Mouse (Mus musculus) neutrophil, adult 5-6 weeks (primary cell): ENCODE measurements around the gene Bcar1. TPM values are rescaled to one million over a fixed set of nuclear protein-coding genes. Genes with fewer than 3 reads are reported as not detected.

Experiments
- ATAC-seq: fragments of 151-379, 151-347 bp; 2 replicates; pipeline ENCODE4 v1.8.0; 2017; ENCODE audit warnings: mild to moderate bottlenecking, moderate TSS enrichment; ENCODE audit not compliant: insufficient number of reproducible peaks, poor library complexity, low FRiP score, severe bottlenecking; ENCODE audit errors: extremely low read depth
- total RNA-seq: library from RNA; stranded (forward); fragments of 200-1000 nt; gene quantifications from 2 replicates; pipeline ENCODE4 v1.2.3, GENCODE M21; 2017

Bcar1 gene
- total RNA-seq = 0.23 TPM in 1 of 2 replicates, not detected in the other

GRCm38 (mm10) chr8:111743792-111744696 is at the start of gene Bcar1:
Gene Bcar1, minus strand, starts transcription at chr8:111743809.
- ATAC-seq = no peak

DNA sequence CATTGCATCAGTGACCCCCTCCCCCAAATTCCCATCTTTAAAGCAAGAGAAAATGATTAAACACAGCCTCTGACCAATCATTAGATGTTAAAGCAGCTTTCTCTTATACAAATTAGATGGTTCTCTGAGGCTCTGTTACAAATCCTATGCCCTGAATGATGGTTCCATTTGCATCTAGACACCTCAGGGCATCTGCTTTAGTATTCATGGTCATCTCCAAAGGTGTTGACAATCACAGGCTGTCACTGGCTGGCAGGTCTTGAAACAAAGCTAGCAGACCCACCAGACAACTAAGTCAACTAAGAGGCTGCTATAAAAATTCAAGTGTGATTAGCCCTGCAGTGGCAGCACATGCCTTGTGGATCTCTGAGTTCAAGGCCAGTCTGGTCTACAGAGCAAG is 46.0 kb upstream of the Bcar1 start:
- no peak for ATAC-seq

- no peak for ATAC-seq
These were observed 45.6 kb upstream of the Bcar1 start for GRCm38 (mm10) chr8:111789200-111789599.

- ATAC-seq = no peak
These were observed 44.9 kb upstream of the Bcar1 start for GRCm38 (mm10) chr8:111788497-111788896.

- no peak for ATAC-seq
These were observed 44.5 kb upstream of the Bcar1 start for GRCm38 (mm10) chr8:111788085-111788484.

DNA sequence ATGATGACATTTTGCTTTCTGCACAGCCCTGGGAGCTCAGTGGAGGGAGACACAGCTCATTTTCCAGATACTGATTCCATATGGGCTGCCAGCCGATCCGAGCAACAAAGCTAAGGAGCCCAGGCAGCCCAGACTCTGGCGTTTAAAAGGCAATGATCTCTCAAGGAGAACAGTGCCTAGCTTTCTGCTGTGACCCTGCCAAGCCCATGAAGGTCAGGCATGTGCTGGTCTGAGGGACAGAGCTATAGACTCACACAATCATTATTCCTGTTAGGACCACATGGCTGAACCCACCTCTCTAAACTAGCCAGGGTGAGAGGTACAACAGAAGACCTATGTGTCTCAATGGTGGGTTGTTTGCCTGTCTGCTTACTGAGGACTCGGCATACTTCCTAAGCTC is 44.1 kb upstream of the Bcar1 start:
- no peak for ATAC-seq

DNA sequence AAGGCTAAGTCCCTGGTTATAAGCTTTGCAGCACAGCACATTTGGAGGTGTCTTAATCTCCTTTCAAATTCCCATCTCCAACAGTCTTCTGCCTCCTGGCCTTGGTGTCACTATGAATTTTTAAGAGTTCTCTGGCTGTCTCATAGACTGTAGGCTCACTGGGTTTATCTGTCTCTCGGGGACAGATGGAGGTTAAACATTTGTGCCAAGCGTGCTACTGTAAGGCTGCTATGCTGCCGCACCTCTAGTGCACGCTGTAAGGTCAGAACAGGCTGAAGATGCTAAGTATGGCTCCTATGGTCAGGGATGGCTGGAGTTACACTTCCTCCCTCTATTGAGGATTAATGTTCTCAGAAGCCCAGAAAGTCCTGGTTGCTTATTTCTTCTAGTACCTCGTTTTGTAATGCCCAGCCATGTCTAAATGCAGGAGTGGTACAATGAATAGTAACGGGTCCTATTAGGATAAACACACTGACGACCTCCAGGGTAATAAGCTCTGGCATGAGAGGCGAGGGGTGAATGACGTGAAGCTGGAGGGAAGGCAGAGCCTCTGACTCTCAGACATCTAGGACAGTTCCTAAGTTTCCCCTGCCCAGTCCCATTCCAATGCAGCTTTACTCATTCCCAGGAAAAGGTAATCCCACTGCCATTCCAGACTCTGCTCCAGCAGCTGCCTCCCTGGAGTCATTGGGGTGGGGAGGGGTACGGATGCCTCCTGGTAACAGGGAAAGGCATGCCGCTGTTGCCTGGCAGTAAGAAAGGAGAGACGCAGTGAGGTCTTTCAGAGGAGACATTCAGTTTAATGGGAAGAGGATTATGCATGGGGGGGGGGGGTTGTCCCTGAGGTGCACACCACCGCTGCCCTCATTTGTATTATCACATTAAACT is 43.3 kb upstream of the Bcar1 start:
- no peak for ATAC-seq

- no peak for ATAC-seq
These were observed 42.5 kb upstream of the Bcar1 start for GRCm38 (mm10) chr8:111786116-111786515.

GRCm38 (mm10) chr8:111782671-111783394 is 39.2 kb upstream of the Bcar1 start:
- no peak for ATAC-seq

GRCm38 (mm10) chr8:111782161-111782560 is 38.6 kb upstream of the Bcar1 start:
- no peak for ATAC-seq

GRCm38 (mm10) chr8:111780697-111781424 is 37.3 kb upstream of the Bcar1 start:
- ATAC-seq = no peak

DNA sequence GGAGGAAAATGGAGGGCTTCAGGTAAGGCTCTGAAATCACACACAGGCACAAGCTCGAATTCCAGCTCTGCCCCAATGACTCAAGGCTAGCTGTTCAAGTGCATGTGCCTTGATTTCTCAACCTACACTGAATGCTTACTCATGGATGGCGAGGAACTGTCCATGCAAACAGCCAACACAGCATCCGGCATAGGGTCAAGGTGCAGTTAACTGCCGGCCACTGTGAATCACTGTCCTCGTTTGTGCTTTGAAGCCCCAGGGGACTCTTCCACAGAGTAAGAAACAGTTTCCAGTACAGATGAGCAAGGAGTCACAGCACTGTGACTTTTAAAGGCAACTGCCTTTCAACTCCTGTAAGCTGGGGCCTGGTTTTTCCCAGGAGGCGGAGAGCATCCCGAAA is 36.1 kb upstream of the Bcar1 start:
- no peak for ATAC-seq

GRCm38 (mm10) chr8:111778801-111779200 is 35.2 kb upstream of the Bcar1 start:
- ATAC-seq = no peak

DNA sequence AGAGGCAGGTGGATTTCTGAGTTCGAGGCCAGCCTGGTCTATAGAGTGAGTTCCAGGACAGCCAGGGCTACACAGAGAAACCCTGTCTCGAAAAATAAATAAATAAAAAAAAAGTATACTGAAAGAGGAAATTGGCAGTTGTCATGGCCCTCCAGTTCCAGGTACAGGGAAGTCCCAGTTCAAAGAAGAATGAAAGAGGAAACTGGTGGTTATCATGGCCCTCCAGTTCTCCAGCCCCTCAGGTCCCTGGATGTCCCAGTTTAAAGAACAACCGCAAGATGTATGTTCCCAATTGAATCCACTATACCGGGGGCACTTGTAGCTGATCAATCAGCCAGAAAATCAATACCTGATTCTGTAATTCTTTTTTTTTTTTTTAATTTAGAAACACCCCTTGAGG is 32.9 kb upstream of the Bcar1 start:
- ATAC-seq = no peak

GRCm38 (mm10) chr8:111775766-111776165 is 32.2 kb upstream of the Bcar1 start:
- no peak for ATAC-seq

- no peak for ATAC-seq
These were observed 29.9 kb upstream of the Bcar1 start for GRCm38 (mm10) chr8:111773476-111773875.

- ATAC-seq = no peak
These were observed 29.4 kb upstream of the Bcar1 start for GRCm38 (mm10) chr8:111773057-111773456.

DNA sequence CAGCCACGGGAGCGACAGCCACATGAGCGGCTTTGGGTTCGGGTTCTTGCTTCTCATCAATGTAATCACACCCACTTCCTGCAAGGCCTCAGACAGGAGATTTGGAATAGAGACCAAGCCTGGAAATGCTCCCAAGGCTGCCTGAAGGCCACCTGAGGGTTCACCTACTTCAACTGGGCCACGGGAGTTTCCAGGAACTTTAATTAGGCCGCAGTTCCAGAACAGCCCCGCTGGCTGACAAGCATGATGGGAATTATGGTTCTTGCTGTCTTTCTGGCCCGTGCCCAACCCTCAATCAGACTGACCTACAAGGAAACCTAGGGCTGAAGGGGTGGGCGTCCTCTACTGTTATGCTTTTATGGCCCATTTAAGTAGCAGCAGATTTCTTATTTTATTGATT is 28.5 kb upstream of the Bcar1 start:
- no peak for ATAC-seq

DNA sequence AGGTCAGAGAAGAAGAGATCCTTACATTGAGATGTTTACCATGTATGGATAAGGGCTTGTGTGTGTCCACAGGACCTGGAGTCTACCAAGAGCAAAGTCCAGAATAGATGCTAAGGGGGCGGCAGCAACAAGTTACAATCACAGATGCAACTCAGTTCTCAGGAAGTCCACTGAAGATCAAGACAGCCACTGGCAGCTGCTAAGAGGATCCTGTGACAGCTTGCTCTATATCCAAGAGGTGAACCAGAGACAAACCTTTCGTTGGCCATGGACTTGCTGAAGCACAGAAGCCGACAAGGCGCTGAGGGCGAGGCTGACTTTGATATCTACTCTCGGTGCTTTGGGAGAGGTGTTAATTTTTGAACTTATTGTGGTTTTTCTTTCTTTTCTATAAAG is 28.0 kb upstream of the Bcar1 start:
- ATAC-seq = no peak
